Mouse (Mus musculus): ENCODE data around the gene Trem2.

Trem2 gene

DNA sequence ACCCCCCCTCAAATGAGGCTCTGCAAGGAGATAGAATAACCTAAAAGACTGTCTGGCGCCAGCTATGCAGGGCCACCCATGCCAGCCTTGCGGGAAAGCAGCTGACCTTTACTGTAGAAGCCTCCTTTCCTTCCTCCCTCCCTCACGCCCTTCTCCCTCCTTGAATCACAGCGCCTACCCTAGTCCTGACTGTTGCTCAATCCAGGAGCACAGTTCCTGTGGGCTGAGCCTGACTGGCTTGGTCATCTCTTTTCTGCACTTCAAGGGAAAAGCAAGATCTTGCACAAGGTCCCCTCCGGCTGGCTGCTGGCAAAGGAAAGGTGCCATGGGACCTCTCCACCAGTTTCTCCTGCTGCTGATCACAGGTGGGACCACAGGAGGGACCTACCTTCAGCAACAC lies at the start of gene Trem2:
Trem2 (plus strand) TSS at position 171 of the 400 bp plus-strand sequence.
- in situ Hi-C loops (cut with MboI; ENCODE audit: low pct_unique_long_range_greater_than_20kb in 1 of 2, low sequenced_read_pairs in 2 of 2, unreplicated experiment in 1 of 2) = loop anchor here in 1 of 2 experiments (10.0 kb wide), 1 partner anchor 231 kb away; no protein-coding TSS in a partner anchor

DNA sequence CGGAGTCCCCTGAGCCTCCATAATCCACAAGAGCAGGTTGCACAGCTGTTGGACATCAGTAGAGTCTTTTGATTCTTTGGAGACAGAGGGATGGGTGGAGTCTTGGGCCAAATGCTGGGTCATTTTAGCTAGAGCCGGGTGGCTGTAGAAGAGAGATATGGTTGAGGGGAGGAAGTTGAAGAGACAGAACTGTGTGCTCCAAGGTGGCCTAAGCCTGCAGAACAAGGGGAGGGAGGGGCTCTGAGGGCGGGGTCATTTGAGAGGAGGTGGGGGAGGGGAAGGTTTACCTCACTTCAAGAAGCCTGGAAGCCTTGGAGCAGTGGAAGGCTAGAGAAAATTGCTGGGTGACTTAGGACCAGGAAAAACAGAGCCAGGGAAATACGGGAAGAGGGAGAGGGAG lies 47.0 kb upstream of the Trem2 start, which contains the start of gene Treml2:
Treml2 (plus strand) TSS at position 296 of the 400 bp plus-strand sequence.
- in situ Hi-C loops (cut with MboI; ENCODE audit: low pct_unique_long_range_greater_than_20kb in 1 of 2, low sequenced_read_pairs in 2 of 2, unreplicated experiment in 1 of 2) = no loop called here

DNA sequence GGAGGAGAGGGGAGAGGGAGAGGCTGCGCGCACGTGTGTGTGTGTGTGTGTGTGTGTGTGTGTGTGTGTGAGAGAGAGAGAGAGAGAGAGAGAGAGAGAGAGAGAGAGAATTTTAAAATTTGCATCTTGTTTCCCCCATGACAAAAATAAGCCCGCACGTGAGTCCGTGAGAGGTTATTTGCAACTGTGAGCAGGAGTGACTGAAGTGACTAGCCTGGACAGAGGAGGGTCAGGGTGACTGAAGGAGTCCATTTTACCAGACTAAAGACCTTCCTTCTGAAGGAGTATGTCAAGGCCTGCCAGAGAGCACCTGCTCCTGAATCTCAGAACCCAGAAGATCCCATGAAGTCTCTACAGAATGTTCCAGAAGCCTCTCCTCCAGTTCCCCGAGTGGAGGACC lies 46.4 kb upstream of the Trem2 start:
- in situ Hi-C loops (cut with MboI; ENCODE audit: low pct_unique_long_range_greater_than_20kb in 1 of 2, low sequenced_read_pairs in 2 of 2, unreplicated experiment in 1 of 2) = loop anchor here in 1 of 2 experiments (25.0 kb wide), 1 partner anchor 462 kb away; the partner anchor contains the start of gene Mdfi

DNA sequence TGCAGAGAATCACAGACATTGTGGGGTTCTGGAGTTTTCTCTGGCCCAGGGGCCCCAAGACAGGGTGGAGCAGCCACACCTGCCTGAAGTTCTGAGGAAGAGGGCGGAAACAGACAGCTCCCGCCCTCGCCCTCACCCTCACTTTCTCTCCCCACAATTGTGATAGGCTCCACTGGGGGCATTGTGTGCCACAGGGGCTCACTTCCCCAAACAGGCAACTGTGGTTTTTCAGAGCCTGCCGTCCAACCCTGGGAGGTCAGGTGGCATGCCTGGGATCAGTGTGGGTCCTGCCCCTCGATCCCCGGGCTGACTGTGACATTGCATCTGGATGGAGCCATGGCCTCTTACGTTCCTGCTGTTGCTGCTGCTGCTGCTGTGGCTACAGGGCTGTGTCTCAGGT lies 46.0 kb upstream of the Trem2 start:
- in situ Hi-C loops (cut with MboI; ENCODE audit: low pct_unique_long_range_greater_than_20kb in 1 of 2, low sequenced_read_pairs in 2 of 2, unreplicated experiment in 1 of 2) = loop anchor here in 1 of 2 experiments (25.0 kb wide), 1 partner anchor 463 kb away; the partner anchor contains the start of gene Mdfi

DNA sequence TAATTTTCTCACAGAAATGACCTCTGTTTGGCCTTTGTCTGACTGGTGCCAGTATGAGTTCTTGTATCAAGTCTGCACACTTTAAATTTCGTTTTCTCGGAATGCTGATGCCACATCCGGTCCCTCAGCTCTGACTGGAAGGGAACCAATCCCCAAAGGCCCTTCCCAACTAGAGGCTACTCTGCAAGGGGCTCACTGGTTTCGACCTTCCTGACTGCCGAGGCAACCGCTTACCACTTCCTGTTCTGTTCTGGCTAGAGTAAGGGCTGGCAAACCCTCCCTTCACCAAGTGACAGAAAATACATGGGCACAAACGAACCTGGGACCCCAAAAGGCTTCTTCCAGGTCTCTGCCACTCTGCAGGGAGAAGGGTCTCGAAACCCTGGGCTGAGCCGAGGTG lies 45.3 kb upstream of the Trem2 start:
- in situ Hi-C loops (cut with MboI; ENCODE audit: low pct_unique_long_range_greater_than_20kb in 1 of 2, low sequenced_read_pairs in 2 of 2, unreplicated experiment in 1 of 2) = loop anchor here in 1 of 2 experiments (25.0 kb wide), 1 partner anchor 464 kb away; the partner anchor contains the start of gene Mdfi

DNA sequence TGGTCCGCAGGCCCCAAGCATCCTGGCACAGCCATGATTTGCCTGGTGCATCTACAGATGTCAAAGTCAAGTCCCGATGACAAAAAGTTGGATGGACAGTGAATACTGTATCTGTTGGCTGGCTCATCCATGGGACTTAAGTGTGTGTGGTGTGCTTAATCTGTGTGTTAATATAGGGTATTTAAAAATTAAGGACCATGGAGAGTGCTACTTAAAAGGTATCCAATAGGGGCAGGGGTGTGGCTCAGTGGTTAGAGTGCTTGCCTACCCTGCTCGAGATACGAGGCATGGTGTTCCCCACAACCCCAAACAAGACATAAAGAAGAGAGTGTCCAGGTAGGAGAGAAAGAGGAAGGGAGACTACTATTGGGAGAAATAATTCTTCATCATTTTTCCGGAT lies 44.4 kb upstream of the Trem2 start:
- in situ Hi-C loops (cut with MboI; ENCODE audit: low pct_unique_long_range_greater_than_20kb in 1 of 2, low sequenced_read_pairs in 2 of 2, unreplicated experiment in 1 of 2) = loop anchor here in 1 of 2 experiments (25.0 kb wide), 1 partner anchor 464 kb away; the partner anchor contains the start of gene Mdfi

DNA sequence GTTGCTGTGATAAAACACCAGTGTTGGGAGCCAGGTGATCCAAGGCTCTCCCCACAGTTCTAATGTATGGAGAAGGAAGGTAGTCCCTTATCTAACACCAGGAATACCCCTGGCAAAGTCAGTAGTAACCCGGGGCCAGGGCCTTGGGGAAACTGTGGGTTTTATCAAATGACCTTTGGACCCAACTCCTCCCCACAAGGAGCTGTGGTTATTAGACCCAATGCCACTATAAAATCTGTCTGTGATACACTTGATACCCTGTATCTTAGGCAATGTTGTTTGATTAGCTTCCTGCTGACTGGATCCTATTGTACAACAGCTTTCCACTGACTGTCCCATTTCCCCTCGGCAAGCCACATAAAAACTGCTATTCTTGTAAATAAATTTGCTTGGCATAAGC lies 34.1 kb upstream of the Trem2 start:
- in situ Hi-C loops (cut with MboI; ENCODE audit: low pct_unique_long_range_greater_than_20kb in 1 of 2, low sequenced_read_pairs in 2 of 2, unreplicated experiment in 1 of 2) = loop anchor here in 1 of 2 experiments (25.0 kb wide), 1 partner anchor 475 kb away; the partner anchor contains the start of gene Mdfi

DNA sequence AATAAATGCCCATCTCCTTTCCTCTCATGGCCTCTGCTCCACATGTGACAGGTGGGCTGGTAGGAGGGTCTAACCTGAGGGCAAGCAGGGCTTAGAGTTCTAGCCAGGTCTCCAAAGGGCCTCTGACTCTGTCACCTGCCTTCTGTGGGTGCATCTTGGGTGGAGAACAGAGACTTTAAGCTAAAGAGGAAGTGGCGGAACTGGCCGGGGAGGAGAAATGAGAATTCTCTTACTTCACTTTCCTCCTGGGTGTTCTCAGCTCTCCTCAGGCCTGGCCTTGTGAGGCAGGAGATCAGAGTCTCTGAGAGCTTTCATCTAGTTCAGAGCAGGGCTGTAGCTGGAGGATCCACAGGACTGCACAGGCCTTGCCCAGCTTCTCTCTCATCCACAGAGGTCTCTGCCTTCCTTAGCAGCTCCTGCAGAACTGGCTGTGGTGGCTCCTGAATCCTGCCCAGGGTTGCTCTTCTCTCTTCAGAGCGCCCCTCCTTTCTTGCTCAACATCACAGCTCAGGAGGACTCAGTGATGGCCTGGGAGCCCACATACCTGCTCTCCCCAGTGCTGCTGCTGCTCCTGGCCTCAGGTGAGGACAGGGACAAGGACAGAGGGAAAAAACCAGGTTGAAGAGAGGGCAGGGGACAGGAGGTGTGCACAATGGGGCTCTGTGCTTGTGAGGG lies 30.2 kb upstream of the Trem2 start, which contains the start of gene B430306N03Rik:
B430306N03Rik (plus strand) TSS at position 237 of the 675 bp plus-strand sequence.
- in situ Hi-C loops (cut with MboI; ENCODE audit: low pct_unique_long_range_greater_than_20kb in 1 of 2, low sequenced_read_pairs in 2 of 2, unreplicated experiment in 1 of 2) = loop anchor here in 1 of 2 experiments (25.0 kb wide), 1 partner anchor 479 kb away; the partner anchor contains the start of gene Mdfi

DNA sequence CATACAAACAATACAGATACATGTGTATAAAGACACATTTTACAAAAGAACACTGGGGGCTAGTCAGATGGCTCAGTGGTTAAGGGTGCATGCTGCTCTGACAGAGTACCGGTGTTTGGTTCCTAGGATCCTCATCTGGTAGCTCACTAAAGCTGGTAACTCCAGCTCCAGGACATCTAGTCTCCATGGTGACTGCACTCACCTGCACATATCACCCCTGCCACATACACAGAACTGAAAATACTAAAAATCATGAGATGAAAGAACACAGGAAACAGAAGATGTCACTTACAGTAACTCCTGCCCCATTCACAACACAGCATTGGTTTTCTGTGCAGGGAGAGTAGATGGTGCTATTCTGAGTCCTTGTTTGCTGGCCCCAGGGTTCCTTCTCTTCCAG lies 27.5 kb upstream of the Trem2 start:
- in situ Hi-C loops (cut with MboI; ENCODE audit: low pct_unique_long_range_greater_than_20kb in 1 of 2, low sequenced_read_pairs in 2 of 2, unreplicated experiment in 1 of 2) = loop anchor here in 1 of 2 experiments (25.0 kb wide), 1 partner anchor 481 kb away; the partner anchor contains the start of gene Mdfi

DNA sequence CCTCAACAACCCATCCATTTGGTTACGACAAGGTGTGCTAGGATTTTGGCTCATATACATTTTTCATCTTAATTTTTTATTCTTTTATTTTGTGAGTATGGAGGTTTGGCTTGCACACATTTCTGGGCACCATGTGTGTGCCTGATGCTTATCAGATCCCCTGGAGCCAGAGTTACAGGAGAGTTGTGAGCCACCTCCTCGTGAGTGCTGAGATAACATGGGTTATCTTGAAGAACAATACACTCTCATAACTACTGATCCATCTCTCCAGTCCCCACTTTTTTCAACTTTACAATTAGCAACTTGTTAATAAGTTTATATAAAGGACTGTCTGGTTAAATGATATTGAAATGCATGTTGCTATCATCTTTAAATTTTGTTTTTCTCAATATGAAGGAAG lies 24.9 kb upstream of the Trem2 start:
- in situ Hi-C loops (cut with MboI; ENCODE audit: low pct_unique_long_range_greater_than_20kb in 1 of 2, low sequenced_read_pairs in 2 of 2, unreplicated experiment in 1 of 2) = loop anchor here in 1 of 2 experiments (25.0 kb wide), 1 partner anchor 484 kb away; the partner anchor contains the start of gene Mdfi

DNA sequence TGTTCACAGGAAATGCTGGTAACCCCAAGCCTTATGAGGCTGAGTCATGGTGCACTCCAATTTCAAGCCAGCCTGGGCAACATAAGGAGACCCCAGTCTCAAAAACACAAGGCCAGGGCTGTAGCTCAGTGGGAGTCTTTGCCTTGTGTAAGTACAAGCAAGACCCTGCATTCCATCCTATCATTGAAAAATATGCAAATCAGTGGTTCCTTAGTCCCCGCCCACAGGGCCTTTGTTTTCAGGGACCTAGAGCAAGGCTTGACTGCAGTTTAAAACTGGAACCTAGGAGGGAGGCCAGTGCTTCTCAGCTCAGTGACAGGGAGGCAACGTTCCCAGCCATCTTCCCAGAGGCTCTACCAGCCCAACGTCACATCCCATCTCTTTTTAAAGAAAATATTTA lies 23.0 kb upstream of the Trem2 start:
- in situ Hi-C loops (cut with MboI; ENCODE audit: low pct_unique_long_range_greater_than_20kb in 1 of 2, low sequenced_read_pairs in 2 of 2, unreplicated experiment in 1 of 2) = loop anchor here in 1 of 2 experiments (25.0 kb wide), 1 partner anchor 486 kb away; the partner anchor contains the start of gene Mdfi

DNA sequence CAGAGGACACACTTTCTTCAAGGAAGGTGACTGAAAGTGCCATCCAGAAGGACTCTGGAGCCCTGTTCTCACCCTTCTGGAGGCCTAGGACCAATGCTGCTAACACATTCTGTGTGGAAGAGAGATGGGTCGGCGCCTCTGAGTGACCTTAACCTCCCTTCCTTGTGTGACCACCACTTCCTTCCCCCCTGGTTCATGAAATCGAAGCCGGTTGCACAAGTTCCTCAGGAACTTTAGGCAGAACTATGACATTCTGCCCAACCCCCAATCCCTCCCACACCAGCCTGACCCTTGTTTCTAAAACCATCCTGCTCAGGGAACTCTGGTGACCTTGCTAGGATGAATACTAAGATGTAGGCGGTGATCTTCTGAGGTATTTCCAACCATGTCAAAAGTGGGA lies 21.9 kb upstream of the Trem2 start:
- in situ Hi-C loops (cut with MboI; ENCODE audit: low pct_unique_long_range_greater_than_20kb in 1 of 2, low sequenced_read_pairs in 2 of 2, unreplicated experiment in 1 of 2) = loop anchor here in 1 of 2 experiments (25.0 kb wide), 1 partner anchor 487 kb away; the partner anchor contains the start of gene Mdfi

DNA sequence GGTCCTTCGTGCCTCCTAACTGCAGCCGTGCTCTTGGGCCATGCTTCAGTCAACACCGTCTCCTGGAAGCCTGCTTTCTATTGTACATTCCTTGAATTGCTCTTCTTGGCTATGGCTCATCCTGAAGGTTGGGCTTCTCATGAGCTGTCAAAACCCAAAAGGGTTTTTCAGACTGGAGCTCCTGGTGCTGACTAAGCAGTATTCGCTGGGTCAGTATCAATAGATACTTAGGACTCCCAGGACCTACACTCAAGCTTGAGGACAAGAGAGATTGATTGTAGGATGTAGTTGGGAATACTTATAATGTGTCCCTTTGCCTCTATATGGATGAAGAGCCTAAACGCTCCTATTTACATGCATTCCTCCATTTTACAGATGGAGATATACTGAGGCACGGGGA lies 21.1 kb upstream of the Trem2 start:
- in situ Hi-C loops (cut with MboI; ENCODE audit: low pct_unique_long_range_greater_than_20kb in 1 of 2, low sequenced_read_pairs in 2 of 2, unreplicated experiment in 1 of 2) = no loop called here

DNA sequence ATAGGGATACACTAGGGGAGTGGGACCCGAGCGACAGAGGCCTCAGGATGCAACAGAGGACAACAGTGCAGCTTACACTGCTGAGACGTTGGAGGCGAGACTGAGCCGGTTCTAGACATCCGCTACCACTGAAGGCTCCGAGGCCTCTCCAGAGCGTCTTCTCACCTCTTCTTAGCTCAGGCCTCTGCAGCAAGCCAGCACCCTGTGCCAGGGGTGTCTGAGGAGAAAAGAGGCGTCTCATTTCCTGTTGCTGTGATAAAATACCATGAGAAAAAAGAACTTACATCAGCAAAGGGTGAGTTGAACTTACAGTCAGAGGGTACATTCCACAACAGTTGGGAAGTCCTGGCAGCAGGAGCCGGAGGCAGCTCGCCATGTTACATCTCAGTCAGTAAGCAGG lies 20.6 kb upstream of the Trem2 start:
- in situ Hi-C loops (cut with MboI; ENCODE audit: low pct_unique_long_range_greater_than_20kb in 1 of 2, low sequenced_read_pairs in 2 of 2, unreplicated experiment in 1 of 2) = no loop called here

DNA sequence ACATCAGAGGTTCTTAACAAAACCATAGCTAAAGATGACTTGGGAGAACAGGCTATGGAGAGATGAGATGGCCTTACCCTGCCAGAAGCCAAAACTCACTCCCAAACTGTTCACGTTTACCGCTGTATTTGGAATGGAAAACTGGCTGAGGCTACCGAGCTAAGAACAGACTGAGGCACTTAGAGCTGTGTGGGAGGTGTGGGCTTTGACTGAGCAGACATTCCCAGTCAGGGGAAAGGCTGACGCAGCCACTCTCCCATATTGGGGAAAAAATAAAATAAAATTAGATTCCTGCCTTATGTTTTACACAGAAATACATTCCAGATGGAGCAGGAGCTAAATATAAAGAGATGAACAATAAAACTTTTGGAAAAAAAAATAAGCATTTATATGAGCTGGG lies 19.5 kb upstream of the Trem2 start:
- in situ Hi-C loops (cut with MboI; ENCODE audit: low pct_unique_long_range_greater_than_20kb in 1 of 2, low sequenced_read_pairs in 2 of 2, unreplicated experiment in 1 of 2) = no loop called here

DNA sequence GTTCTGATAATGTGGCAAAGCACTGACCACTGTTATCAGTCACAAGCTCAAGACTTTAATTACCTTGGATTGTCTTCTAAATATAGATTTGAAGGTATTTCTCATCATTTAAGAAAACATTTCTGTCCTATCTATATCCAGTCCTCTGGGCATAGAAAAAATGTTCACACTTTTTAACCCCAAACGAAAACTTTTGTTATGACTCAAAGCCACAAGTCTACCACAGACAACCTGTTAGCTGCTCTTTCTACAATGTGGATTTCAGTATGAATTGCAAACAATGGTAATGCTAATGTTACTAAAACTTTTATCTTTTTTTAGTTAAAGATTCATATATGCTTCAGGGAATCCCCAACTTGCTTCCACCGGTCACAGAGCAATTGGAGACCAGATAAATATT lies 13.7 kb upstream of the Trem2 start:
- in situ Hi-C loops (cut with MboI; ENCODE audit: low pct_unique_long_range_greater_than_20kb in 1 of 2, low sequenced_read_pairs in 2 of 2, unreplicated experiment in 1 of 2) = no loop called here

DNA sequence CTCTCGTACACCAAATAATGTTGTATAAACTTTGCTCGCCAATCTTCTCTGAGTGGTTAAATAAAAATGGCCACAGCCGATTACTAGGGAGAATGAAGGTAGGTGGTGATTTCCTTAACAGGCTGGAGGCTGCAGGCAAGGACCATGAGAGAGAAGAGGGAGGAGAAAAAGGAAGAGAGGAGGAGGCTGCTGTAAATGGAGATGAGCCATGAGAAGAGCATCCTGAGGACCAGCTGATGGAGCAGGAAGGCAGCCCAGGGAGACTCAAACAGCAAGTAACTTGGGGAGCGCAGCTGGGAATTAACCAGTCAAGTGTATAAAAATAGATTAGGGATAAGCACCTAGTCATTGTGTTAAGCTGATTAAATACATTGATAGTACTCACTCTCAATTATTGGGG lies 12.0 kb upstream of the Trem2 start:
- in situ Hi-C loops (cut with MboI; ENCODE audit: low pct_unique_long_range_greater_than_20kb in 1 of 2, low sequenced_read_pairs in 2 of 2, unreplicated experiment in 1 of 2) = no loop called here

DNA sequence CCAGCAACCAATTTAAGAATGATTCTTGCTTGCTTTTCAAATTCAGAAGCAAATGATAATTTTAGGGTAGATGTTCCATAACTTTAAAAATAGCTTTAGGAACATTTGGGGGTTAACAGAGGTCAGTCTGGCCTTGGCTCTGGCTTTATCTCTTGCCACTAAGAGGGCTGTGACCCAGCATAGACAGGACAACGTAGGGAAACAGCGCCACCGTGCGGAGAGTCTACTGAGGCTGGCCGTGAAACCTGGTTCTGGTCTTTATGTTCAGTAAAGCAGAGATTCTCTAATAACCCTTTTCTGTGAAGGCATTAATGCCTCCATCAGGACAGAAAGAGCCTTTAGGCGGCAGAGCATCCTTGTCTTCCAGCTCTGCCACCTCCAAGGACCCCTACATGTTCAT lies 9.3 kb upstream of the Trem2 start:
- in situ Hi-C loops (cut with MboI; ENCODE audit: low pct_unique_long_range_greater_than_20kb in 1 of 2, low sequenced_read_pairs in 2 of 2, unreplicated experiment in 1 of 2) = no loop called here

DNA sequence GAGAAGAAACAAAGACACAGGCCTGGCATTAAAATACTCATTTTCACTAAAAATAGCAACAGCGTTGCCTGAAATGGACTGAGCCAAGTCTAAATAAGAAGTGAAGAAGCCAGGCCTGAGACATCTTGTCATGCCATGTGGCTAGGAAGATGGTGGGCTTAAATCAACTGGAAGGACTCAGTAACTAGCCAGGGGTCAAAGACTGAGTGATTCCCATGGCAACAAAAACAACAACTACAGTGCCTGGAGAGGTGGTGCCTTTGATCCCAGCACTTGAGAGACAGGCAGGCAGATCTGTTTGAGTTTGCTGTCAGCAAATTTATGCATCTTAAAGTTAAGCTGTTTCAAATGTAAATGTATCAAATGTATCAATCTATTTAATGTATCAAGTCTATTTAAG lies 5.9 kb upstream of the Trem2 start:
- in situ Hi-C loops (cut with MboI; ENCODE audit: low pct_unique_long_range_greater_than_20kb in 1 of 2, low sequenced_read_pairs in 2 of 2, unreplicated experiment in 1 of 2) = loop anchor here in 1 of 2 experiments (10.0 kb wide), 1 partner anchor 225 kb away; no protein-coding TSS in a partner anchor
